Comparison of ENCODE assay signal across 19 mouse cellular contexts in genomic region chr13:102963471-102963870, GRCm38 (mm10).
"Had no signal": no experiment of that assay in that cellular context is flagged by ENCODE, and none has a peak within 500 bp of the region (broad histone marks: within the 10 kb centered on the region; RNA-seq: fewer than 3 reads in every experiment).

No protein-coding gene starts in this region.

- H3K4me2 ChIP-seq: lung, embryonic 14.5 days; midbrain, embryonic 11.5 days; midbrain, embryonic 13.5 days; midbrain, embryonic 15.5 days; neural tube, embryonic 13.5 days; neural tube, embryonic 15.5 days had no signal

- H3K4me1 ChIP-seq: megakaryocyte, embryonic 14.5 days had no signal

- H3K9me3 ChIP-seq: megakaryocyte, embryonic 14.5 days; midbrain, embryonic 13.5 days; midbrain, embryonic 15.5 days; neural tube, embryonic 13.5 days; neural tube, embryonic 15.5 days had no signal

- H3K27ac ChIP-seq: macrophage; midbrain, embryonic 13.5 days; midbrain, embryonic 15.5 days; neural tube, embryonic 13.5 days; neural tube, embryonic 15.5 days had no signal

- H3K4me3 ChIP-seq: megakaryocyte, embryonic 14.5 days; midbrain, embryonic 13.5 days; midbrain, embryonic 15.5 days; neural tube, embryonic 13.5 days; neural tube, embryonic 15.5 days had no signal

- H3K9ac ChIP-seq: lung, embryonic 14.5 days; midbrain, embryonic 13.5 days; midbrain, embryonic 15.5 days; neural tube, embryonic 13.5 days; neural tube, embryonic 15.5 days had no signal

- H3K27me3 ChIP-seq: megakaryocyte, embryonic 14.5 days; midbrain, embryonic 13.5 days; midbrain, embryonic 15.5 days; neural tube, embryonic 13.5 days; neural tube, embryonic 15.5 days had no signal

- H3K36me3 ChIP-seq: midbrain, embryonic 13.5 days; midbrain, embryonic 15.5 days; neural tube, embryonic 13.5 days; neural tube, embryonic 15.5 days had no signal

- DNase-seq: lung, adult 18-20 months; lung, embryonic 14.5 days; lung, postnatal 10 days; lung, postnatal 36 days; retina, postnatal 1 day; right cerebral cortex, adult 18-20 months; right cerebral cortex, postnatal 25 days; right cerebral cortex, postnatal 4 days; spleen, adult 18-20 months; thymus, adult 18-20 months; thymus, postnatal 14 days; thymus, postnatal 36 days had no signal

- ATAC-seq: midbrain, embryonic 13.5 days; midbrain, embryonic 15.5 days had no signal
